Comparison of ENCODE assay signal across 8 mouse cellular contexts in genomic region chr3:146149156-146150057, GRCm38 (mm10). TPM values are rescaled to one million over a fixed set of nuclear protein-coding genes. Genes with fewer than 3 reads are reported as not detected.
A peak's percentile ranks its signal among the peaks of the same experiment; 100 is the strongest.
DNase-seq lines count a peak whose midpoint lies in the region; ATAC-seq and TF ChIP-seq lines count a peak whose summit lies in the region.

Mcoln2 (plus strand) TSS chr3:146149833.

- no peak for TF ChIP-seq EP300 in heart, adult 2 months (IDR thresholded peaks at IDR 0.05; ENCODE audit: insufficient read depth, low read depth, low read length)

- intact Hi-C loops in heart, adult 2 months (cut with DNase I), result no loop called here

- TF ChIP-seq CTCF in heart, adult 2 months (IDR thresholded peaks at IDR 0.05), result no peak

- H3K9ac ChIP-seq in heart, adult 2 months (ENCODE audit: low read depth, low read length), result peak within 1 kb of the TSS; percentile 49
- H3K9ac ChIP-seq in embryonic facial prominence, embryonic 11.5 days (replicated peaks; ENCODE audit: low read length), result peak within 1 kb of the TSS; percentile 43
- no peak within 1 kb of the TSS for H3K9ac ChIP-seq in hindbrain, embryonic 14.5 days
- no peak within 1 kb of the TSS for H3K9ac ChIP-seq in liver, embryonic 15.5 days
- H3K9ac ChIP-seq in neural tube, embryonic 15.5 days (replicated peaks), result peak within 1 kb of the TSS; percentile 41

- WGBS in heart, adult 2 months, result 18% methylated on average over 32 of the region's 34 CpGs
- WGBS in embryonic facial prominence, embryonic 11.5 days, result 11% methylated on average over 32 of the region's 34 CpGs
- 12% methylated on average over 34 of the region's 34 CpGs for WGBS in hindbrain, embryonic 14.5 days
- WGBS in liver, embryonic 15.5 days (ENCODE audit: insufficient replicate concordance), result 8% methylated on average over 34 of the region's 34 CpGs
- 12% methylated on average over 34 of the region's 34 CpGs for WGBS in neural tube, embryonic 15.5 days

- H3K4me3 ChIP-seq in heart, adult 2 months, result peak within 1 kb of the TSS; percentile 25
- peak within 1 kb of the TSS; percentile 39 for H3K4me3 ChIP-seq in embryonic facial prominence, embryonic 11.5 days (ENCODE audit: low read depth, low read length)
- peak within 1 kb of the TSS; percentile 23 for H3K4me3 ChIP-seq in hindbrain, embryonic 14.5 days (replicated peaks; ENCODE audit: low read length)
- peak within 1 kb of the TSS; percentile 51 for H3K4me3 ChIP-seq in liver, embryonic 15.5 days (replicated peaks)
- H3K4me3 ChIP-seq in neural tube, embryonic 15.5 days (replicated peaks), result peak within 1 kb of the TSS; percentile 41

- no peak within 1 kb of the TSS for H3K27ac ChIP-seq in heart, adult 2 months
- no peak within 1 kb of the TSS for H3K27ac ChIP-seq in embryonic facial prominence, embryonic 11.5 days (replicated peaks; ENCODE audit: low read depth, low read length)
- H3K27ac ChIP-seq in hindbrain, embryonic 14.5 days, result no peak within 1 kb of the TSS
- peak within 1 kb of the TSS; percentile 24 for H3K27ac ChIP-seq in liver, embryonic 15.5 days (replicated peaks)
- no peak within 1 kb of the TSS for H3K27ac ChIP-seq in neural tube, embryonic 15.5 days (replicated peaks)

- H3K4me1 ChIP-seq in heart, adult 2 months (ENCODE audit: control insufficient read depth, insufficient read depth, low read length), result no peaks in the 10 kb centered on the region
- peaks cover 9% of the 10 kb centered on the region; the same call in 1 of the 2 replicates for H3K4me1 ChIP-seq in embryonic facial prominence, embryonic 11.5 days (ENCODE audit: control insufficient read depth, insufficient read depth, low read length)
- H3K4me1 ChIP-seq in hindbrain, embryonic 14.5 days (replicated peaks; ENCODE audit: control insufficient read depth, insufficient read depth, low read length), result peaks cover 8% of the 10 kb centered on the region
- peaks cover 8% of the 10 kb centered on the region; the same call in 1 of the 2 replicates for H3K4me1 ChIP-seq in liver, embryonic 15.5 days (replicated peaks)
- peaks cover 15% of the 10 kb centered on the region for H3K4me1 ChIP-seq in neural tube, embryonic 15.5 days

- no peak for ATAC-seq in embryonic facial prominence, embryonic 11.5 days (replicated peaks; ENCODE audit: insufficient number of reproducible peaks, low FRiP score, low TSS enrichment, low read depth)
- ATAC-seq in hindbrain, embryonic 14.5 days (ENCODE audit: low FRiP score), result peak; percentile 53; the same call in 1 of the 2 replicates
- ATAC-seq in liver, embryonic 15.5 days (ENCODE audit: insufficient read depth), result peak; percentile 58
- ATAC-seq in neural tube, embryonic 15.5 days (ENCODE audit: low FRiP score), result no peak

- no peaks in the 10 kb centered on the region for H3K9me3 ChIP-seq in embryonic facial prominence, embryonic 11.5 days (replicated peaks; ENCODE audit: control insufficient read depth, low read length)
- H3K9me3 ChIP-seq in hindbrain, embryonic 14.5 days (ENCODE audit: control insufficient read depth, low read length), result no peaks in the 10 kb centered on the region
- H3K9me3 ChIP-seq in liver, embryonic 15.5 days (replicated peaks), result no peaks in the 10 kb centered on the region
- no peaks in the 10 kb centered on the region for H3K9me3 ChIP-seq in neural tube, embryonic 15.5 days (replicated peaks)

- DNase-seq in heart, adult 2 months, result peak in 1 of 2 experiments; percentile 30
- DNase-seq in heart, adult 9 months (ENCODE audit: low spot score in 2 of 2), result no peak
- DNase-seq in embryonic facial prominence, embryonic 11.5 days (ENCODE audit: low spot score), result no peak
- no peak for DNase-seq in hindbrain, embryonic 14.5 days (ENCODE audit: low spot score)
- no peak for DNase-seq in adipocyte (ENCODE audit: low spot score)
- DNase-seq in retina, embryonic 14.5 days (ENCODE audit: low spot score), result no peak

- no peaks in the 10 kb centered on the region for H3K36me3 ChIP-seq in heart, adult 2 months (ENCODE audit: control insufficient read depth, insufficient read depth, low read length)
- no peaks in the 10 kb centered on the region for H3K36me3 ChIP-seq in embryonic facial prominence, embryonic 11.5 days (replicated peaks; ENCODE audit: control insufficient read depth, insufficient read depth, low read depth, low read length)
- H3K36me3 ChIP-seq in hindbrain, embryonic 14.5 days (replicated peaks; ENCODE audit: control insufficient read depth, insufficient read depth), result no peaks in the 10 kb centered on the region
- no peaks in the 10 kb centered on the region for H3K36me3 ChIP-seq in liver, embryonic 15.5 days (replicated peaks)
- H3K36me3 ChIP-seq in neural tube, embryonic 15.5 days, result no peaks in the 10 kb centered on the region

- no peak for TF ChIP-seq POLR2A in heart, adult 2 months (IDR thresholded peaks at IDR 0.05; ENCODE audit: insufficient read depth, low read depth, low read length)

- H3K4me2 ChIP-seq in embryonic facial prominence, embryonic 11.5 days (ENCODE audit: low read depth, low read length), result peak within 1 kb of the TSS; percentile 92
- peak within 1 kb of the TSS; percentile 54 for H3K4me2 ChIP-seq in hindbrain, embryonic 14.5 days (replicated peaks)
- peak within 1 kb of the TSS; percentile 69 for H3K4me2 ChIP-seq in liver, embryonic 15.5 days
- peak within 1 kb of the TSS; percentile 92 for H3K4me2 ChIP-seq in neural tube, embryonic 15.5 days

- H3K79me2 ChIP-seq in heart, adult 2 months (replicated peaks; ENCODE audit: control insufficient read depth, insufficient read depth, low read length), result no peaks in the 10 kb centered on the region

- H3K27me3 ChIP-seq in heart, adult 2 months (ENCODE audit: control insufficient read depth, insufficient read depth, low read length), result no peaks in the 10 kb centered on the region
- 0 out of 2 replicates have a peak, but pooled peaks cover 3% of the 10 kb centered on the region for H3K27me3 ChIP-seq in embryonic facial prominence, embryonic 11.5 days (ENCODE audit: control insufficient read depth, insufficient read depth, low read length)
- H3K27me3 ChIP-seq in hindbrain, embryonic 14.5 days (ENCODE audit: control insufficient read depth, insufficient read depth, low read length), result peaks cover 28% of the 10 kb centered on the region
- H3K27me3 ChIP-seq in liver, embryonic 15.5 days, result peaks cover 21% of the 10 kb centered on the region
- peaks cover 27% of the 10 kb centered on the region for H3K27me3 ChIP-seq in neural tube, embryonic 15.5 days (replicated peaks)

RNA-seq across cellular contexts. Expression of gene Mcoln2, which starts in this region (rescaled TPM):
- total RNA-seq in heart, adult 2 months (2021), result under 1 TPM in 1 of 2 experiments, not detected in 1; 0.18 TPM
- polyA plus RNA-seq in heart, adult 2 months (2012; rRNA removed), result 0.41 TPM in 1 of 2 replicates, not detected in the other
- 0.29 and 0.54 TPM in 2 replicates for polyA plus RNA-seq in embryonic facial prominence, embryonic 11.5 days (2014; fragmentation: Nextera tagmentation; extraction: Ambion mirVana)
- 0.11 TPM in 1 of 2 replicates, not detected in the other for polyA plus RNA-seq in hindbrain, embryonic 14.5 days (2014; fragmentation: Nextera tagmentation; extraction: Ambion mirVana)
- polyA plus RNA-seq in liver, embryonic 15.5 days (2015; fragmentation: Nextera tagmentation; extraction: Ambion mirVana), result 9.2 and 10.2 TPM in 2 replicates
- 0.37 and 2.3 TPM in 2 replicates for polyA plus RNA-seq in neural tube, embryonic 15.5 days (2015; fragmentation: Nextera tagmentation; extraction: Ambion mirVana)

Comparison
In these comparisons a context has a peak if more than half of its experiments do, and no peak if none do; other contexts are left out.
1. Peak in ATAC-seq, H3K4me3 ChIP-seq and H3K4me2 ChIP-seq in hindbrain, embryonic 14.5 days; RNA of the gene not detected or under 1 TPM.
2. H3K9ac ChIP-seq: peak in heart, adult 2 months (single experiment), embryonic facial prominence, embryonic 11.5 days (single experiment) and neural tube, embryonic 15.5 days (single experiment); none in hindbrain, embryonic 14.5 days (single experiment) and liver, embryonic 15.5 days (single experiment).
3. Peak in every context shown above with its lines, with median percentiles within 50 percentile points of each other: H3K4me3 ChIP-seq and H3K4me2 ChIP-seq.